Mouse (Mus musculus) monocyte, adult 2 months (primary cell): ENCODE results near the gene Entpd2.

Source experiments
- DNase-seq, 2 experiments: peaks; one replicate each; pipeline ENCODE4 v3.0.0; 2022; ENCODE audit warnings: low spot score in 2 of 2, low read depth in 1 of 2

Entpd2 gene

GRCm38 (mm10) chr2:25395721-25396596, at the start of gene Entpd2:
Gene Entpd2, plus strand, starts transcription at chr2:25395874.
- no peak for DNase-seq

GRCm38 (mm10) chr2:25348162-25348561, 47.5 kb upstream of the Entpd2 start:
- DNase-seq, result no peak

GRCm38 (mm10) chr2:25349499-25349898, 46.2 kb upstream of the Entpd2 start:
- DNase-seq, result no peak

GRCm38 (mm10) chr2:25350701-25351100, 45.0 kb upstream of the Entpd2 start:
- DNase-seq, result no peak

- DNase-seq, result no peak
Observed at GRCm38 (mm10) chr2:25354211-25354610, 41.5 kb upstream of the Entpd2 start.

GRCm38 (mm10) chr2:25355419-25356066, 40.1 kb upstream of the Entpd2 start:
- no peak for DNase-seq

GRCm38 (mm10) chr2:25356208-25357079, 39.2 kb upstream of the Entpd2 start, which contains the start of gene Dpp7:
Gene Dpp7, minus strand, starts transcription at chr2:25356359.
- peak; percentile 31 to 77 for DNase-seq

- no peak for DNase-seq
Observed at GRCm38 (mm10) chr2:25359848-25360247, 35.8 kb upstream of the Entpd2 start.

- no peak for DNase-seq
Observed at GRCm38 (mm10) chr2:25363478-25364178, 32.0 kb upstream of the Entpd2 start.

- DNase-seq, result no peak
Observed at GRCm38 (mm10) chr2:25364313-25364712, 31.4 kb upstream of the Entpd2 start.

- no peak for DNase-seq
Observed at GRCm38 (mm10) chr2:25364761-25365090, 30.9 kb upstream of the Entpd2 start.

- DNase-seq, result peak; percentile 27 to 29
Observed at GRCm38 (mm10) chr2:25365091-25365761, 30.4 kb upstream of the Entpd2 start, which contains the start of gene Uap1l1. Gene Uap1l1, minus strand, starts transcription at chr2:25365682.

GRCm38 (mm10) chr2:25369996-25370395, 25.7 kb upstream of the Entpd2 start:
- no peak for DNase-seq

GRCm38 (mm10) chr2:25371764-25372643, 23.7 kb upstream of the Entpd2 start, which contains the start of gene Sapcd2:
Gene Sapcd2, plus strand, starts transcription at chr2:25372321.
- DNase-seq, result peak; percentile 62 to 73

GRCm38 (mm10) chr2:25372644-25373391, 22.9 kb upstream of the Entpd2 start:
- DNase-seq, result no peak

GRCm38 (mm10) chr2:25373431-25373830, 22.2 kb upstream of the Entpd2 start:
- DNase-seq, result no peak

GRCm38 (mm10) chr2:25376589-25376988, 19.1 kb upstream of the Entpd2 start:
- DNase-seq, result no peak

GRCm38 (mm10) chr2:25384492-25384891, 11.2 kb upstream of the Entpd2 start:
- DNase-seq, result no peak
